Mouse (Mus musculus) stomach, embryonic 14.5 days (tissue): ENCODE measurements around the gene Gxylt1. TPM values are rescaled to one million over a fixed set of nuclear protein-coding genes. Genes with fewer than 3 reads are reported as not detected.

Experiments
- ATAC-seq: fragments of 200-750 bp; cut with Nextera tagmentation; 2 replicates; pipeline ENCODE4 v1.8.0; 2017; ENCODE audit warnings: low read depth, moderate TSS enrichment; ENCODE audit not compliant: insufficient number of reproducible peaks, insufficient read depth, low FRiP score
- H3K27ac ChIP-seq: fragments of 300-500 bp; sonication (generic); 2 replicates; pipeline ENCODE4 v1.5.1; 2014; ENCODE audit warnings: mild to moderate bottlenecking, low read length, moderate library complexity, mixed read lengths
- H3K27me3 ChIP-seq: fragments of 300-500 bp; sonication (generic); 2 replicates; pipeline ENCODE4 v1.6.1; 2014; ENCODE audit warnings: low read length, control low read depth, mixed read lengths; ENCODE audit not compliant: control insufficient read depth, insufficient read depth
- H3K36me3 ChIP-seq: fragments of 300-500 bp; sonication (generic); 2 replicates; pipeline ENCODE4 v1.6.1; 2014; ENCODE audit warnings: mild to moderate bottlenecking, control low read depth, low read length, moderate library complexity, mixed read lengths; ENCODE audit not compliant: control insufficient read depth, insufficient read depth
- H3K4me1 ChIP-seq: fragments of 300-500 bp; sonication (generic); 2 replicates; pipeline ENCODE4 v1.6.1; 2014; ENCODE audit warnings: low read length, control low read depth, mixed read lengths; ENCODE audit not compliant: control insufficient read depth, insufficient read depth
- H3K4me2 ChIP-seq: fragments of 300-500 bp; sonication (generic); replicated peaks from 2 replicates; pipeline ENCODE4 v1.6.1; 2014; ENCODE audit warnings: low read depth, low read length, control low read depth
- H3K4me3 ChIP-seq: fragments of 300-500 bp; sonication (generic); 2 replicates; pipeline ENCODE4 v1.5.1; 2014; ENCODE audit warnings: low read depth, low read length, control low read depth
- H3K9ac ChIP-seq: fragments of 300-500 bp; sonication (generic); replicated peaks from 2 replicates; pipeline ENCODE4 v1.6.1; 2014; ENCODE audit warnings: low read depth, mild to moderate bottlenecking, control low read depth, low read length, moderate library complexity, mixed read lengths
- H3K9me3 ChIP-seq: fragments of 300-500 bp; sonication (generic); 2 replicates; pipeline ENCODE4 v1.6.1; 2016; ENCODE audit warnings: low read depth, low read length, control low read depth; ENCODE audit not compliant: control insufficient read depth
- WGBS: fragments of 180-500 bp; shearing (Covaris S2); extraction: QIAGEN DNeasy Blood & Tissue Kit; methylation state at CpG from one replicate; pipeline ENCODE4 v1.1.7; 2014; 5-methylcytosine and 5-hydroxymethylcytosine counted together
- polyA plus RNA-seq: library from polyadenylated mRNA; unstranded; fragments of >200 nt; fragmentation: Nextera tagmentation; extraction: Ambion mirVana; gene quantifications from 2 replicates; pipeline ENCODE4 v1.2.1, GENCODE M21; 2014

The Gxylt1 gene
- polyA plus RNA-seq, 1 experiment from 2014 or later, result 16.2 TPM

- Histone ChIP-seq H3K9me3 (no peaks in the 10 kb centered on the region), H3K27ac (no peak overlapping the region), H3K27me3 (no peaks in the 10 kb centered on the region), H3K9ac (no peak overlapping the region), H3K4me3 (no peak overlapping the region), H3K4me2 (no peak overlapping the region), H3K4me1 (peaks cover under 1% of the 10 kb centered on the region; the same call in 1 of the 2 replicates), H3K36me3 (no peaks in the 10 kb centered on the region)
- whole genome bisulfite sequencing, result 94% methylated on average over 1 of the region's 1 CpGs
- no peak for ATAC-seq
These were observed 7.0 kb downstream of the Gxylt1 start for GRCm38 (mm10) chr15:93268001-93268400.

- Histone ChIP-seq H3K4me3 (no peak overlapping the region), H3K4me2 (no peak overlapping the region), H3K27me3 (no peaks in the 10 kb centered on the region), H3K36me3 (no peaks in the 10 kb centered on the region), H3K9ac (no peak overlapping the region), H3K4me1 (no peaks in the 10 kb centered on the region), H3K9me3 (no peaks in the 10 kb centered on the region), H3K27ac (no peak overlapping the region)
- no peak for ATAC-seq
- WGBS, result 74% methylated on average over 8 of the region's 8 CpGs
These were observed 7.5 kb downstream of the Gxylt1 start for GRCm38 (mm10) chr15:93267479-93267878.

DNA sequence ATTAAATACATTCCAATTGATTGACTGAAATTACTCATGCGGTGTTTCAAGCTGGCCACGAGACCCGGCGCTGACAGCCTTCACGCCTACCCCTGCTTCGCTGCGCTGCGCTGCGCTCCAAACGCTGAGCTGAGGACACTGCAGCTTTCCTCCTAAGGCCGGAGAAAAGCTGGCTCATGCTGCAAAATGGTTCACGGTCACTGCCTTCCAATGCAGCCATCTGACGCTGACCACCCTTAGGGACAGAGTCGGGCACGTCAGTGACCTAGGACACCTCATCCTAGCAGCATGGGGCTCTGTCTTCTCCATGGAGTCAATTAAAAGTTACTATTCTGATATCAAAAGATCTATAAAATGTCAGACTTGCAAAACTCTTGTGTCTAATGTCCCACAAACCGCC, 8.6 kb downstream of the Gxylt1 start:
- no peaks in the 10 kb centered on the region for H3K9me3 ChIP-seq
- H3K4me3 ChIP-seq, result no peak overlapping the region
- no peaks in the 10 kb centered on the region for H3K36me3 ChIP-seq
- no peak overlapping the region for H3K27ac ChIP-seq
- H3K4me2 ChIP-seq, result no peak overlapping the region
- ATAC-seq, result no peak
- H3K9ac ChIP-seq, result no peak overlapping the region
- WGBS, result 79% methylated on average over 16 of the region's 16 CpGs
- H3K27me3 ChIP-seq, result no peaks in the 10 kb centered on the region
- no peaks in the 10 kb centered on the region for H3K4me1 ChIP-seq

GRCm38 (mm10) chr15:93265728-93266127, 9.3 kb downstream of the Gxylt1 start:
- no peaks in the 10 kb centered on the region for H3K4me1 ChIP-seq
- H3K4me3 ChIP-seq, result no peak overlapping the region
- no peak overlapping the region for H3K27ac ChIP-seq
- no peak overlapping the region for H3K9ac ChIP-seq
- WGBS, result 42% methylated on average over 2 of the region's 2 CpGs
- no peak overlapping the region for H3K4me2 ChIP-seq
- H3K27me3 ChIP-seq, result no peaks in the 10 kb centered on the region
- no peaks in the 10 kb centered on the region for H3K36me3 ChIP-seq
- no peak for ATAC-seq
- H3K9me3 ChIP-seq, result no peaks in the 10 kb centered on the region

DNA sequence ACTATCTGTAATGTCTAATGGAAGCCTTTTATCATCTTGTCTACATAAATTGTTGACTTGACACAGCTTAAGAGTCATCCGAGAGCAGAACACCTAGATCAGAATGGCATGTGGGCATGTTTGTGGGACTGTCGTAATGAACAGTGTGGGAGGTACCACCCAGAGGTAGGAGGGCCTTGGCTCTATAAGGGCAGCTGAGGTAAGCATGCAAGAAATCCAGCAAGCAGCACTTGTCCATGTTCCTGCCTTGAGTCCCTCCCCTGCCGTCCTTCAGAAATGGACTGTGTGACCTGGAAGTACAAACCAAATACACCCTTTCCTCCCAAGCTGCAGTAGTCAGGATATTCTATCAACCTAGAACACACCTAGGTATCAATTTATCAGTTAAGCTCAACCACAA, 9.7 kb downstream of the Gxylt1 start:
- H3K36me3 ChIP-seq, result no peaks in the 10 kb centered on the region

GRCm38 (mm10) chr15:93264221-93264620, 10.8 kb downstream of the Gxylt1 start:
- no peak overlapping the region for H3K9ac ChIP-seq
- H3K27me3 ChIP-seq, result no peaks in the 10 kb centered on the region
- no peak overlapping the region for H3K27ac ChIP-seq
- WGBS, result 87% methylated on average over 3 of the region's 3 CpGs
- H3K4me2 ChIP-seq, result no peak overlapping the region
- H3K4me1 ChIP-seq, result no peaks in the 10 kb centered on the region
- H3K4me3 ChIP-seq, result no peak overlapping the region
- ATAC-seq, result no peak
- H3K9me3 ChIP-seq, result no peaks in the 10 kb centered on the region
- H3K36me3 ChIP-seq, result no peaks in the 10 kb centered on the region

More for the DNA sequence above, 9.7 kb downstream of the Gxylt1 start:
- Histone ChIP-seq H3K27ac (no peak overlapping the region), H3K27me3 (no peaks in the 10 kb centered on the region), H3K4me3 (no peak overlapping the region), H3K4me1 (no peaks in the 10 kb centered on the region), H3K9me3 (no peaks in the 10 kb centered on the region), H3K4me2 (no peak overlapping the region), H3K9ac (no peak overlapping the region)
- no peak for ATAC-seq
- 60% methylated on average over 3 of the region's 3 CpGs for WGBS

DNA sequence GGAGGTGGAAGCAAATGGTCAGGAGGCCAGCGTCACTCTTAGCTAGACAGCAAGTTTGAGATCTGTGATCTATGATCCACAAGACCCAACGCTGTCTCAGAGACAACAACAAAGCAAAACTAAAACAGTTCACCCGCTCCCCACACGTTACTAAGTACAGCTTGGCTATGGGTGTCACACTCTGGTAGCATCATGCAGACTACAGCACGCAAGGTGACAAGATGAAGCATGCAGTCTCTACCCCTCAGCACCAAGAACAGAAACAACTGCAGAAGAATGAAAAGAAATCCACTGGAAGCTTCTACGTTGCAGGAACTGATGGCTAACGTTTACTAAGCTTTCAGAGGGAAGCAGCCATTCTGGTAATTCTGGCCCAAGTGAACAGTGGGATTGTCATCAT, 11.4 kb downstream of the Gxylt1 start:
- Histone ChIP-seq H3K9me3 (no peaks in the 10 kb centered on the region), H3K9ac (no peak overlapping the region), H3K4me2 (no peak overlapping the region), H3K4me1 (no peaks in the 10 kb centered on the region), H3K4me3 (no peak overlapping the region), H3K36me3 (no peaks in the 10 kb centered on the region; the same call in 1 of the 2 replicates), H3K27ac (no peak overlapping the region), H3K27me3 (no peaks in the 10 kb centered on the region)
- no peak for ATAC-seq
- WGBS, result 78% methylated on average over 7 of the region's 7 CpGs

GRCm38 (mm10) chr15:93262818-93263217, 12.2 kb downstream of the Gxylt1 start:
- Histone ChIP-seq H3K36me3 (peaks cover 4% of the 10 kb centered on the region; the same call in 1 of the 2 replicates), H3K9ac (no peak overlapping the region), H3K4me2 (no peak overlapping the region), H3K27ac (no peak overlapping the region), H3K4me1 (no peaks in the 10 kb centered on the region), H3K4me3 (no peak overlapping the region), H3K9me3 (no peaks in the 10 kb centered on the region), H3K27me3 (no peaks in the 10 kb centered on the region)
- WGBS, result 53% methylated on average over 5 of the region's 5 CpGs
- no peak for ATAC-seq

DNA sequence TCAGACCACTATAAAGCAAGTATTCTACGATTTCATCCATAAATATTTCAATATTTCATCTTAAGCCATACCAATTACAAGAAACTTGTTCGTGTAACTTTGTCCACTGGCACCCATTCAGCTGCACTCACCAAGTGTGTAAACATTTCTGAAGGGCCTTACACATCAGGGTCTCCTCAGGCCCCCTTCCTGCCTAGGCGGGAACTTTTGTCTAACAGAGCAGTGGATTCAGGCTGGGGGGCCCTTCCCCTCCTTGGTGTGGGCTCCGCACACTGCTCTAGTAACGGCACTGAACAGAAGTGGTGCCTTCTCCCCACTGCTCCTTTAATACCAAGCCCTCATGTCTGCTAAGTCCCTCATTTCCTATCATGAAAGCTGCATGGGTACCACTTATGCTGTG, 12.7 kb downstream of the Gxylt1 start:
- H3K4me1 ChIP-seq, result no peaks in the 10 kb centered on the region
- no peak overlapping the region for H3K9ac ChIP-seq
- H3K4me3 ChIP-seq, result no peak overlapping the region
- peaks cover 7% of the 10 kb centered on the region; the same call in 1 of the 2 replicates for H3K36me3 ChIP-seq
- H3K27me3 ChIP-seq, result no peaks in the 10 kb centered on the region
- no peak overlapping the region for H3K4me2 ChIP-seq
- no peaks in the 10 kb centered on the region for H3K9me3 ChIP-seq
- H3K27ac ChIP-seq, result no peak overlapping the region
- ATAC-seq, result no peak
- WGBS, result 69% methylated on average over 5 of the region's 5 CpGs
